Mouse (Mus musculus): ENCODE measurements at regions not wholly inside any gene's neighbourhood (a gene's known extent, or its start where the extent isn't known, plus 50 kb on each side); places are given as distances from the start of the nearest gene placed in this dataset.

DNA sequence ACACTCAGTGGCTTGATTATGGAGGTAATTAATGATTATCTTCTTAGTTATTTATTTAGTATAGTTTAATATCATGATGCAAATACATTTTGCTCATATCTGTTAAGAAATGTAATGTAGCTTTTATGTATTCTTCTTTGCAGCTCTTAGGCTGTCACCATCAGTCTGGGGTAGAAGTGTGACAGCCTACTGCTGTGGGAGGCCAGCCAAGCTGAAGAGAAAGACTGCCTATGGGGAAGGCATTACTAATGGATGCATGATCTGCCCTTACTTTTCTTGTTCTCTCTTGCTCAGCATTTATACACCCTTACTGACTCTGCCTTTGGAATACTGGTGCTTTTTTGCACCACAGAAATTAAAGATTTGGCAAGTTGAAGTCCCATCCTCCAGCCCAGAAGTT, 362.8 kb upstream of the Stxbp6 start:
- no peak for DNase-seq (ENCODE audit: low read depth, low spot score)

- DNase-seq (ENCODE audit: low read depth, low spot score), result no peak
Measured at GRCm38 (mm10) chr12:45399436-45399835, 324.9 kb upstream of the Stxbp6 start.

GRCm38 (mm10) chr12:45384864-45385263, 310.4 kb upstream of the Stxbp6 start:
- DNase-seq (ENCODE audit: low read depth, low spot score), result no peak

Measured in CD4-positive, CD25-positive, alpha-beta regulatory T cell, adult 2 months (primary cell).